Mouse (Mus musculus) pancreas, adult 10 weeks (tissue): Measurements from ENCODE around the gene Ppp1r1c. TPM values are rescaled to one million over a fixed set of nuclear protein-coding genes. Genes with fewer than 3 reads are reported as not detected.

Source experiments
- polyA plus RNA-seq: library from polyadenylated mRNA; stranded (reverse); fragments of 350-450 nt; fragmentation: Illumina TruSeq; extraction: RNeasy Lipid Tissue Mini Kit (QIAGEN cat#74804); gene quantifications from one replicate; pipeline ENCODE4 v1.2.3, GENCODE M21; 2015; ENCODE audit warnings: low read depth, low replicate concordance; ENCODE audit not compliant: insufficient read depth

The Ppp1r1c gene
- not detected for polyA plus RNA-seq

GRCm38 (mm10) chr2:79707575-79707974 is at the start of gene Ppp1r1c:
Gene Ppp1r1c (plus strand): TSS chr2:79707780.

Other genes starting within 250 kb of the Ppp1r1c start
- 33.2 TPM for gene Itprid2, start 72.4 kb upstream of the Ppp1r1c start, polyA plus RNA-seq